Mouse (Mus musculus) heart, adult 2 months (tissue): ENCODE measurements around the gene Lrrc4.

Experiments
- CTCF ChIP-seq: fragments of 200-600 bp; IDR thresholded peaks from 2 replicates; pipeline ENCODE4 v1.8.1; 2022; ENCODE audit warnings: antibody characterized with exemption, mild to moderate bottlenecking, moderate library complexity
- EP300 ChIP-seq: fragments of 200-500 bp; IDR thresholded peaks from 2 replicates; pipeline ENCODE4 v1.6.1; 2011; ENCODE audit warnings: low read depth, low read length, control low read depth; ENCODE audit not compliant: insufficient read depth
- POLR2A ChIP-seq: fragments of 200-500 bp; IDR thresholded peaks from 2 replicates; pipeline ENCODE4 v1.6.1; 2011; ENCODE audit warnings: mild to moderate bottlenecking, low read depth, low read length, control low read depth; ENCODE audit not compliant: insufficient read depth

- TF ChIP-seq CTCF: no peak
- TF ChIP-seq POLR2A: no peak
- TF ChIP-seq EP300: no peak
Measured at GRCm38 (mm10) chr6:28615966-28616365, 215.6 kb downstream of the Lrrc4 start.
